Mouse (Mus musculus) limb, embryonic 14.5 days (tissue): ENCODE measurements at regions not wholly inside any gene's neighbourhood (a gene's known extent, or its start where the extent isn't known, plus 50 kb on each side); places are given as distances from the start of the nearest gene placed in this dataset.

Source experiments
- ATAC-seq: fragments of 200-750 bp; cut with Nextera tagmentation; 2 replicates; pipeline ENCODE4 v1.8.0; 2017; ENCODE audit warnings: low read depth, moderate number of reproducible peaks, moderate TSS enrichment; ENCODE audit not compliant: low FRiP score
- DNase-seq: peaks from one replicate; pipeline ENCODE4 v3.0.0-alpha.2; 2015; ENCODE audit warnings: low spot score
- H3K27ac ChIP-seq: fragments of 300-500 bp; sonication (generic); replicated peaks from 2 replicates; pipeline ENCODE4 v1.5.1; 2014; ENCODE audit warnings: low read depth, mild to moderate bottlenecking, low read length, moderate library complexity, mixed read lengths
- H3K27me3 ChIP-seq: fragments of 300-500 bp; sonication (generic); 2 replicates; pipeline ENCODE4 v1.6.1; 2014; ENCODE audit warnings: low read length, mixed read lengths; ENCODE audit not compliant: control insufficient read depth, insufficient read depth
- H3K36me3 ChIP-seq: fragments of 300-500 bp; sonication (generic); 2 replicates; pipeline ENCODE4 v1.6.1; 2014; ENCODE audit warnings: mild to moderate bottlenecking, low read length, moderate library complexity, mixed read lengths; ENCODE audit not compliant: control insufficient read depth, insufficient read depth
- H3K4me1 ChIP-seq: fragments of 300-500 bp; sonication (generic); 2 replicates; pipeline ENCODE4 v1.6.1; 2014; ENCODE audit warnings: antibody characterized with exemption, low read length, mixed read lengths; ENCODE audit not compliant: control insufficient read depth, insufficient read depth
- H3K4me2 ChIP-seq: fragments of 300-500 bp; sonication (generic); replicated peaks from 2 replicates; pipeline ENCODE4 v1.6.1; 2014; ENCODE audit warnings: low read depth, mild to moderate bottlenecking, low read length, moderate library complexity; ENCODE audit not compliant: severe bottlenecking
- H3K4me3 ChIP-seq: fragments of 300-500 bp; sonication (generic); replicated peaks from 2 replicates; pipeline ENCODE4 v1.5.1; 2014; ENCODE audit warnings: low read length
- H3K9ac ChIP-seq: fragments of 300-500 bp; sonication (generic); 2 replicates; pipeline ENCODE4 v1.6.1; 2014; ENCODE audit warnings: mild to moderate bottlenecking, low read depth, low read length, moderate library complexity; ENCODE audit not compliant: severe bottlenecking
- H3K9me3 ChIP-seq: fragments of 300-500 bp; sonication (generic); 2 replicates; pipeline ENCODE4 v1.6.1; 2016; ENCODE audit warnings: low read length; ENCODE audit not compliant: control insufficient read depth
- POLR2A ChIP-seq: fragments of 200-500 bp; IDR thresholded peaks from 2 replicates; pipeline ENCODE4 v1.8.0; 2012; ENCODE audit warnings: inconsistent platforms, mild to moderate bottlenecking, moderate library complexity, borderline replicate concordance; ENCODE audit not compliant: insufficient read depth, insufficient read length; ENCODE audit errors: extremely low read depth
- WGBS: fragments of 180-500 bp; shearing (Covaris S2); extraction: QIAGEN DNeasy Blood & Tissue Kit; methylation state at CpG from one replicate; pipeline ENCODE4 v1.1.7; 2014; 5-methylcytosine and 5-hydroxymethylcytosine counted together

- 73% methylated on average over 2 of the region's 2 CpGs for WGBS
- Histone ChIP-seq H3K4me3 (no peak overlapping the region), H3K27ac (no peak overlapping the region), H3K4me1 (no peaks in the 10 kb centered on the region), H3K27me3 (no peaks in the 10 kb centered on the region), H3K9ac (no peak overlapping the region), H3K9me3 (no peaks in the 10 kb centered on the region), H3K36me3 (no peaks in the 10 kb centered on the region), H3K4me2 (no peak overlapping the region)
- TF ChIP-seq POLR2A = no peak
- ATAC-seq (no peak), DNase-seq (no peak)
These were observed 100.6 kb upstream of the Trpc6 start for GRCm38 (mm10) chr9:8443315-8443714.

GRCm38 (mm10) chr9:8451471-8451870 is 92.5 kb upstream of the Trpc6 start:
- Histone ChIP-seq H3K36me3 (no peaks in the 10 kb centered on the region), H3K4me2 (no peak overlapping the region), H3K9ac (no peak overlapping the region), H3K9me3 (no peaks in the 10 kb centered on the region), H3K4me1 (no peaks in the 10 kb centered on the region), H3K27ac (no peak overlapping the region), H3K4me3 (no peak overlapping the region), H3K27me3 (no peaks in the 10 kb centered on the region)
- DNase-seq (no peak), ATAC-seq (no peak)
- TF ChIP-seq POLR2A = no peak

GRCm38 (mm10) chr9:8453591-8453990 is 90.4 kb upstream of the Trpc6 start:
- Histone ChIP-seq H3K27me3 (no peaks in the 10 kb centered on the region), H3K36me3 (no peaks in the 10 kb centered on the region), H3K27ac (no peak overlapping the region), H3K4me1 (no peaks in the 10 kb centered on the region), H3K4me2 (no peak overlapping the region), H3K9ac (no peak overlapping the region), H3K4me3 (no peak overlapping the region), H3K9me3 (no peaks in the 10 kb centered on the region)
- ATAC-seq (no peak), DNase-seq (no peak)
- TF ChIP-seq POLR2A = no peak

GRCm38 (mm10) chr9:8454557-8454956 is 89.4 kb upstream of the Trpc6 start:
- Histone ChIP-seq H3K9me3 (no peaks in the 10 kb centered on the region), H3K27me3 (no peaks in the 10 kb centered on the region), H3K27ac (no peak overlapping the region), H3K36me3 (no peaks in the 10 kb centered on the region), H3K4me1 (no peaks in the 10 kb centered on the region), H3K4me3 (no peak overlapping the region), H3K9ac (no peak overlapping the region), H3K4me2 (no peak overlapping the region)
- ATAC-seq = no peak
- no peak for DNase-seq
- TF ChIP-seq POLR2A = no peak

GRCm38 (mm10) chr9:8459084-8459571 is 84.8 kb upstream of the Trpc6 start:
- H3K4me3 ChIP-seq = no peak overlapping the region
- H3K9me3 ChIP-seq = no peaks in the 10 kb centered on the region
- H3K27me3 ChIP-seq = no peaks in the 10 kb centered on the region
- ATAC-seq = no peak
- TF ChIP-seq POLR2A = no peak
- H3K36me3 ChIP-seq = no peaks in the 10 kb centered on the region
- WGBS = 19% methylated on average over 1 of the region's 1 CpGs
- H3K9ac ChIP-seq = no peak overlapping the region
- H3K4me2 ChIP-seq = no peak overlapping the region
- no peaks in the 10 kb centered on the region for H3K4me1 ChIP-seq
- DNase-seq = no peak
- no peak overlapping the region for H3K27ac ChIP-seq

GRCm38 (mm10) chr9:8461737-8462136 is 82.2 kb upstream of the Trpc6 start:
- no peaks in the 10 kb centered on the region for H3K4me1 ChIP-seq
- ATAC-seq (no peak), DNase-seq (no peak)
- no peaks in the 10 kb centered on the region for H3K36me3 ChIP-seq
- no peak overlapping the region for H3K4me2 ChIP-seq
- no peaks in the 10 kb centered on the region for H3K9me3 ChIP-seq
- no peak overlapping the region for H3K9ac ChIP-seq
- no peak overlapping the region for H3K4me3 ChIP-seq
- no peak overlapping the region for H3K27ac ChIP-seq
- H3K27me3 ChIP-seq = no peaks in the 10 kb centered on the region
- no peak for TF ChIP-seq POLR2A
